In genomic region chr11:61879921-61880320, GRCm38 (mm10) we compare ENCODE assay signal across 25 mouse cellular contexts. TPM values are rescaled to one million over a fixed set of nuclear protein-coding genes. Genes with fewer than 3 reads are reported as not detected.
DNase-seq lines count a peak whose midpoint lies in the region; TF ChIP-seq lines count a peak whose summit lies in the region.
"Had no signal": no experiment of that assay in that cellular context is flagged by ENCODE, and none has a peak within 500 bp of the region (broad histone marks: within the 10 kb centered on the region; RNA-seq: fewer than 3 reads in every experiment).

No protein-coding gene starts in this region.

- TF ChIP-seq POLR2A in lung, adult 2 months (IDR thresholded peaks at IDR 0.05; ENCODE audit: borderline replicate concordance, extremely low read depth, low read depth, low read length): no peak
- no peak for TF ChIP-seq POLR2A in thymus, adult 2 months (IDR thresholded peaks at IDR 0.05; ENCODE audit: control insufficient read depth, extremely low read depth, insufficient read depth, low read length, poor library complexity)

- no peak for TF ChIP-seq CTCF in lung, adult 2 months (IDR thresholded peaks at IDR 0.05; ENCODE audit: insufficient read depth, low read length)
- TF ChIP-seq CTCF in thymus, adult 2 months (IDR thresholded peaks at IDR 0.05; ENCODE audit: borderline replicate concordance, control insufficient read depth, extremely low read depth, insufficient read depth, low read length, poor library complexity): no peak

- DNase-seq in adrenal gland, adult 2 months: peak; percentile 78
- DNase-seq in adrenal gland, postnatal 4 days (ENCODE audit: low spot score in 2 of 2): no peak
- peak; percentile 50 for DNase-seq in adrenal gland, adult 8-10 months
- DNase-seq in adrenal gland, postnatal 25 days: peak; percentile 5
- DNase-seq in lung, adult 2 months: no peak
- no peak for DNase-seq in thymus, adult 2 months
- DNase-seq: B cell, adult 2 months; cerebellum, adult 11 months; cerebellum, adult 2 months; cerebellum, adult 9-11 months; cerebellum, postnatal 25 days; gastrocnemius, postnatal 10 days; gastrocnemius, postnatal 36 days; heart, postnatal 10 days; heart, postnatal 36 days; kidney, adult 11 months; kidney, adult 8-10 months had no signal

- peaks cover 2% of the 10 kb centered on the region; the same call in 1 of the 2 replicates for H3K4me1 ChIP-seq in lung, adult 2 months (ENCODE audit: control insufficient read depth, insufficient read depth, low read length)
- no peaks in the 10 kb centered on the region for H3K4me1 ChIP-seq in thymus, adult 2 months (replicated peaks; ENCODE audit: control insufficient read depth, insufficient read depth, low read length)
- H3K4me1 ChIP-seq: forebrain, embryonic 10.5 days; forebrain, embryonic 13.5 days; heart, embryonic 15.5 days; hindbrain, embryonic 10.5 days; hindbrain, embryonic 13.5 days; intestine, embryonic 15.5 days had no signal

- no peak overlapping the region for H3K27ac ChIP-seq in thymus, adult 2 months (ENCODE audit: control insufficient read depth, insufficient read depth, low read length)
- H3K27ac ChIP-seq: forebrain, embryonic 10.5 days; forebrain, embryonic 13.5 days; heart, embryonic 15.5 days; hindbrain, embryonic 10.5 days; hindbrain, embryonic 13.5 days; intestine, embryonic 15.5 days had no signal

- no peaks in the 10 kb centered on the region for H3K27me3 ChIP-seq in thymus, adult 2 months (ENCODE audit: control insufficient read depth, insufficient read depth, low read length)
- H3K27me3 ChIP-seq: CH12.LX; forebrain, embryonic 13.5 days; heart, embryonic 12.5 days; heart, embryonic 15.5 days; hindbrain, embryonic 13.5 days; intestine, embryonic 15.5 days had no signal

- no peak overlapping the region for H3K4me3 ChIP-seq in lung, adult 2 months (replicated peaks; ENCODE audit: extremely low read depth, low read depth, low read length)
- H3K4me3 ChIP-seq in thymus, adult 2 months (ENCODE audit: control insufficient read depth, insufficient read depth, low read length): no peak overlapping the region
- H3K4me3 ChIP-seq: forebrain, embryonic 10.5 days; forebrain, embryonic 13.5 days; heart, embryonic 12.5 days; heart, embryonic 15.5 days; hindbrain, embryonic 10.5 days; hindbrain, embryonic 13.5 days; intestine, embryonic 15.5 days had no signal

- H3K36me3 ChIP-seq in thymus, adult 2 months (ENCODE audit: control insufficient read depth, insufficient read depth, low read length): peaks cover 65% of the 10 kb centered on the region

RNA-seq across cellular contexts. Expression of gene Ulk2, which starts 25.0 kb away (rescaled TPM):
- total RNA-seq in adrenal gland, adult 2 months (2021): 10 to 100 TPM; 36.3 to 38.6 TPM
- polyA plus RNA-seq in adrenal gland, adult 2 months (2012; rRNA removed): 44.1 and 50.9 TPM in 2 replicates
- 10 to 100 TPM; 27.6 TPM for total RNA-seq in adrenal gland, postnatal 4 days (2021)
- total RNA-seq in adrenal gland, adult 8-10 months (2022): 10 to 100 TPM; 32.9 to 41.0 (median 38.6) TPM
- total RNA-seq in adrenal gland, postnatal 25 days (2021): 40.3 and 43.7 TPM in 2 replicates
- polyA plus RNA-seq in lung, adult 2 months (2012; rRNA removed): 60.4 and 73.2 TPM in 2 replicates
- polyA plus RNA-seq in thymus, adult 2 months (2012; rRNA removed): 57.3 and 61.2 TPM in 2 replicates

RNA-seq across cellular contexts. Expression of gene Akap10, which starts 50.1 kb away (rescaled TPM):
- total RNA-seq in adrenal gland, adult 2 months (2021): 10 to 100 TPM; 25.9 to 26.5 TPM
- polyA plus RNA-seq in adrenal gland, adult 2 months (2012; rRNA removed): 8.5 and 15.2 TPM in 2 replicates
- total RNA-seq in adrenal gland, postnatal 4 days (2021): 10 to 100 TPM; 29.0 TPM
- total RNA-seq in adrenal gland, adult 8-10 months (2022): 10 to 100 TPM; 28.9 to 36.8 (median 33.7) TPM
- 28.2 and 33.5 TPM in 2 replicates for total RNA-seq in adrenal gland, postnatal 25 days (2021)
- polyA plus RNA-seq in lung, adult 2 months (2012; rRNA removed): 8.7 and 12.3 TPM in 2 replicates
- 22.2 and 23.9 TPM in 2 replicates for polyA plus RNA-seq in thymus, adult 2 months (2012; rRNA removed)

Comparison
In these comparisons a context has a peak if more than half of its experiments do, and no peak if none do; other contexts are left out.
1. DNase-seq: peak in adrenal gland, adult 2 months (single experiment), adrenal gland, adult 8-10 months (single experiment) and adrenal gland, postnatal 25 days (single experiment); none in adrenal gland, postnatal 4 days (0 of 2), lung, adult 2 months (single experiment) and thymus, adult 2 months (single experiment).